Mouse (Mus musculus) lung, postnatal 0 days (tissue): Measurements from ENCODE around the gene Nim1k. TPM values are rescaled to one million over a fixed set of nuclear protein-coding genes. Genes with fewer than 3 reads are reported as not detected.
"Not testable (repeated sequence)": the region's sequence is repeated elsewhere in the genome, so short reads cannot be mapped to it uniquely, and the experiment has no call there.

ENCODE experiments used
- ATAC-seq: fragments of 200-750 bp; cut with Nextera tagmentation; 2 replicates; pipeline ENCODE4 v1.8.0; 2017; ENCODE audit warnings: moderate library complexity
- DNase-seq: peaks from one replicate; pipeline ENCODE4 v3.0.0-alpha.2; 2016; ENCODE audit warnings: low spot score
- H3K27ac ChIP-seq: fragments of 300-500 bp; sonication (generic); 2 replicates; pipeline ENCODE4 v1.5.1; 2014; ENCODE audit warnings: antibody characterized with exemption, mild to moderate bottlenecking, low read length, mixed read lengths
- H3K27me3 ChIP-seq: fragments of 300-500 bp; sonication (generic); replicated peaks from 2 replicates; pipeline ENCODE4 v1.6.1; 2014; ENCODE audit warnings: low read length, mixed read lengths; ENCODE audit not compliant: insufficient read depth
- H3K36me3 ChIP-seq: fragments of 300-500 bp; sonication (generic); 2 replicates; pipeline ENCODE4 v1.6.1; 2014; ENCODE audit warnings: low read length, mixed read lengths; ENCODE audit not compliant: insufficient read depth
- H3K4me1 ChIP-seq: fragments of 300-500 bp; sonication (generic); 2 replicates; pipeline ENCODE4 v1.6.1; 2014; ENCODE audit warnings: antibody characterized with exemption, low read depth, low read length, mixed read lengths; ENCODE audit not compliant: insufficient read depth
- H3K4me2 ChIP-seq: fragments of 300-500 bp; sonication (generic); replicated peaks from 2 replicates; pipeline ENCODE4 v1.6.1; 2014; ENCODE audit warnings: low read depth, mild to moderate bottlenecking, low read length, moderate library complexity, mixed read lengths
- H3K4me3 ChIP-seq: fragments of 300-500 bp; sonication (generic); 2 replicates; pipeline ENCODE4 v1.5.1; 2014; ENCODE audit warnings: low read depth, low read length
- H3K9ac ChIP-seq: fragments of 300-500 bp; sonication (generic); replicated peaks from 2 replicates; pipeline ENCODE4 v1.6.1; 2014; ENCODE audit warnings: low read depth, mild to moderate bottlenecking
- H3K9me3 ChIP-seq: fragments of 300-500 bp; sonication (generic); 2 replicates; pipeline ENCODE4 v1.6.1; 2016; ENCODE audit warnings: low read length, mixed read lengths
- CTCF ChIP-seq: IDR thresholded peaks from 2 replicates; pipeline ENCODE4 v1.5.1; 2016; ENCODE audit warnings: antibody characterized with exemption, mild to moderate bottlenecking
- EP300 ChIP-seq: IDR thresholded peaks from 2 replicates; pipeline ENCODE4 v1.6.1; 2016; ENCODE audit warnings: antibody characterized with exemption, mild to moderate bottlenecking, control low read depth
- WGBS: fragments of 180-500 bp; shearing (Covaris S2); extraction: QIAGEN DNeasy Blood & Tissue Kit; methylation state at CpG from one replicate; pipeline ENCODE4 v1.1.7; 2014; 5-methylcytosine and 5-hydroxymethylcytosine counted together
- polyA plus RNA-seq: library from polyadenylated mRNA; unstranded; fragments of >200 nt; fragmentation: Nextera tagmentation; extraction: Ambion mirVana; gene quantifications from 2 replicates; pipeline ENCODE4 v1.2.1, GENCODE M21; 2015

The Nim1k gene
- polyA plus RNA-seq, 1 experiment from 2014 or later = 0.76 TPM

DNA sequence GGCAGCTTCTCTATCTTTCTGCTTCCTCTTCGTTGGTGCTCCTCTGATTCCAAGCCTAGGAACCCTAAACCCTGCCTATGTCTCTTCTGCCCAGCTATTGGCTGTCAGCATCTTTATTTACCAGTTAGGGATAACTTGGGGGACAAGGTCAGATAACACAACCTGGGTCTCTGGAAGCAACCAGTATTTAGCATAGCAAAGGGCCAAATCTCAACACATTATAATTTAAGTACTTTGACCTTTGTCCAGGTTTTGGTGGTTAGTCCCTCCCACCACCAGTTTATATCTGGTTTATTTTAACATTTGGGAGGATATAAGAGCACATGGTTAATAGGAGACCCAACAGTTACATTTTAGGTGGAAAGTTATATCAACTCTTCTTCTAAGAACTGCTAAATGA, 59.2 kb downstream of the Nim1k start:
- ATAC-seq = no peak
- H3K4me3 ChIP-seq = no peak overlapping the region
- no peaks in the 10 kb centered on the region for H3K9me3 ChIP-seq
- no peak for DNase-seq
- H3K27me3 ChIP-seq = no peaks in the 10 kb centered on the region
- H3K4me1 ChIP-seq = no peaks in the 10 kb centered on the region
- H3K36me3 ChIP-seq = peaks cover 12% of the 10 kb centered on the region; the same call in 1 of the 2 replicates
- H3K9ac ChIP-seq = no peak overlapping the region
- H3K4me2 ChIP-seq = no peak overlapping the region
- TF ChIP-seq EP300 (no peak), CTCF (no peak)
- 78% methylated on average over 1 of the region's 1 CpGs for WGBS
- H3K27ac ChIP-seq = no peak overlapping the region

DNA sequence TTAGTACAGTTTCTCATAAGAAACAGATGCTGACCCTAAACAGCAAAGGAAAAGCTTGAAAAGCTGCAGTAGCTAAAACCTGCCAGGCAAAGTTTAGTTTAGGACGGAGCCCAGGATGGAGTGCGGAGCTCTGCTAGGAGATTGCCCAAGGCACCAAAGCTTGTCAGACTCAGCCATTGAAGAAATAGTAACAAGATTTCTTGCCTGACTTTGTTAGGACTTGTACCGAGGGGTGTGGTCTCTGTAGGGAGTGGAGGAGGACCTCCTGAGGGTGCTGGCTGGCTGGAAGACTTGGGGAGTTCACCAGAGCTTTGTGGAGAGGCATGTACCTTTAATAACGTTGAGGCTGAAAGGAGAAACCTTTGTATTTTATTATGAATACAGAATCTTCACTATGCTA, 60.0 kb downstream of the Nim1k start:
- no peak overlapping the region for H3K27ac ChIP-seq
- DNase-seq (no peak), ATAC-seq (no peak)
- H3K36me3 ChIP-seq = peaks cover 11% of the 10 kb centered on the region; the same call in 1 of the 2 replicates
- TF ChIP-seq EP300 = no peak
- TF ChIP-seq CTCF = no peak
- no peak overlapping the region for H3K4me3 ChIP-seq
- H3K4me1 ChIP-seq = peaks cover 5% of the 10 kb centered on the region; the same call in 1 of the 2 replicates
- H3K9me3 ChIP-seq = no peaks in the 10 kb centered on the region
- no peak overlapping the region for H3K9ac ChIP-seq
- no peaks in the 10 kb centered on the region for H3K27me3 ChIP-seq
- H3K4me2 ChIP-seq = no peak overlapping the region
- 69% methylated on average over 4 of the region's 4 CpGs for WGBS

DNA sequence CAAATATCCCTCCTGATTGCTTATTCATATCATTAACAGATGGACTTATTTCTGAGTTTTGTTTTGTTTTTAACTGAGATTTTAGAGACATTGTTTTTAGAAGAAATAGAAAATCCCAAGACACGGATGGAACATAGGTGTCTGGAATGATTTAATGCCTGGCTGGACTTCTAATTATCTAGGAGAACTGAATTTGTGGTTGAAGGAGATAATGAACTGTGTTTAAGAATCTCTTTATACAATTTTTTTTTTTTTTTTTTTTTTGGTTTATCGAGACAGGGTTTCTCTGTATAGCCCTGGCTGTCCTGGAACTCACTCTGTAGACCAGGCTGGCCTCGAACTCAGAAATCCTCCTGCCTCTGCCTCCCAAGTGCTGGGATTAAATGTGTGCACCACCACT, 63.7 kb downstream of the Nim1k start:
- H3K27ac ChIP-seq, H3K9ac ChIP-seq, DNase-seq, ATAC-seq, H3K4me3 ChIP-seq, H3K36me3 ChIP-seq, H3K4me1 ChIP-seq, H3K4me2 ChIP-seq, H3K27me3 ChIP-seq, H3K9me3 ChIP-seq: not testable (repeated sequence)
- 80% methylated on average over 3 of the region's 3 CpGs for WGBS

DNA sequence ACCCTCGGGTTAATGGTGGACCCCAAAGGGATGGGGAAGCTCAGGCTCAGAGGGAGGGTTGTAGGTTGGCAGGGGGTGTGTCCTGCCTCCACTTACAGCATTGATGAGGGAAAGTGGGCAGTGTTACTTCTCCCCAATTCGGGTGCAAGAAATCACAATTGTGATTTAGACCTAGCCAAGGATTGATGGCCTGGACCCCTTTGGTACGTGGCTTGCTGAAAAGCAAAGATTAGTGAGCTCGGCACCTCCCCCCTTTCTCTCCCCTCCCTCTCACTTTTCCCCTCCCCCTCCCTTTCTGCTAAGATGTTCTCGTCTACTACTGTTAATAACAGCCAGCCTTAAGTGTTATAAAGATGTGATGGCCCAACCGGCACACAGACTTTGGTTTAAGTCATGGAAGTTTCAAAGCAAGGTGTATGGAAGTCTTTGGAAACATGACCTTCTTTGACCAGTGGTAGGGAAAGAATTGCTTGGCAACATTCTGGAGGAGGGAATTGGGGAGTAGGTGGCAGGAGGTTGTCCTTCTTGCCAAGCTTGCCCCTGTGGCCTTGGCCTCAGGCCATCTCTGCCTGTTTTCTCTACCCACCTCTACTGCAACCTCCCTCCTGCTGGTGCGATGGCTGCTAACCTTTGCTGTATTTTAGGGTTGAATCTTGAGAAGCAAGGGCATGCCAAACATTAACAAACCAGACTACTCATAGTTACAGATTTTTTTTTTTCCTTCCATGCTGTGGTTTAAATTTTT, 64.6 kb downstream of the Nim1k start:
- Histone ChIP-seq H3K4me3 (peak overlapping the region; percentile 96), H3K9me3 (no peaks in the 10 kb centered on the region), H3K4me2 (peak overlapping the region; percentile 82), H3K27me3 (no peaks in the 10 kb centered on the region), H3K9ac (peak overlapping the region; percentile 70), H3K27ac (peak overlapping the region; percentile 92), H3K4me1 (peaks cover 5% of the 10 kb centered on the region; the same call in 1 of the 2 replicates), H3K36me3 (no peaks in the 10 kb centered on the region)
- DNase-seq (peak; percentile 21), ATAC-seq (no peak)
- WGBS = under 1% methylated on average over 7 of the region's 7 CpGs
- no peak for TF ChIP-seq EP300
- TF ChIP-seq CTCF = no peak

DNA sequence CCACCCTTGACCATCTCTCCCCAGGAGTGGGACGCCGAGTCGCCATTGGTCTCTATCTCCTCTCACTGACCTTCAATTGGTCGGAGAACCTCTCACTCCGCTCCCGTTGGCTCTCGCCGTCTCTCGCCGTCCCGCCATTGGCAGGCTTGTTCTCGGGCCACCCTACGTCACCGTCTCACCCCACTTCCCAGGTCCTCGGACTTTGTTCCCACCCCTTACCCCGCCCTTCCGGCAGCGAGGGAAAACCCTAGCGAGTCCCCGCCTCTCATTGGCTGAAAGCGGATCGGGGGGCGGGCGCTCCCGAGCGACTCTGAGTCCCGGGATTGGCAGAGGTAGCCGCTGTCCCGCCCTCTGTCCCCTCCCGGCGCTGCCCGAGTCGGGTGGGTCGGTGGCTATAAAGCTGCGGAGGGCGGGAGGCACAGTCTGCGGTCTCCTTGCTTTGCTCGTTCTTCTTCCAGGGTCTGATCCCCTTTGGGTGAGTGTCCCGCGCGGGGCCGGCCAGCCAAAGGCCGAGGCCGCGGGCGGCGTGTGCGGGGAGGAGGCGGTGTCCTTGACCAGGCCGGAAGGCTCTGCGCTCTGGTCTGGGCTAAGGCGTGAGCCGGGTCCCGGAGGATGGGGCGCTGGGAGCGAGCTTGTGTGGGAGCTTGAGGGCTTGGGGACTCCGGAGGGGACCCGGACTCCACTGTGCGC, 65.5 kb downstream of the Nim1k start, which contains the start of gene Hmgcs1:
TSS of gene Hmgcs1 (plus strand) at position 341 of the 690 bp plus-strand sequence.
- Histone ChIP-seq H3K4me1 (peaks cover 5% of the 10 kb centered on the region; the same call in 1 of the 2 replicates), H3K4me2 (peak within 1 kb of the TSS; percentile 82), H3K9me3 (no peaks in the 10 kb centered on the region), H3K27me3 (no peaks in the 10 kb centered on the region), H3K9ac (peak within 1 kb of the TSS; percentile 70), H3K4me3 (peak within 1 kb of the TSS; percentile 96), H3K27ac (peak within 1 kb of the TSS; percentile 92), H3K36me3 (no peaks in the 10 kb centered on the region)
- ATAC-seq (peak; percentile 99), DNase-seq (peak; percentile 100)
- TF ChIP-seq CTCF (no peak), EP300 (peak; percentile 94)
- WGBS = under 1% methylated on average over 44 of the region's 59 CpGs

DNA sequence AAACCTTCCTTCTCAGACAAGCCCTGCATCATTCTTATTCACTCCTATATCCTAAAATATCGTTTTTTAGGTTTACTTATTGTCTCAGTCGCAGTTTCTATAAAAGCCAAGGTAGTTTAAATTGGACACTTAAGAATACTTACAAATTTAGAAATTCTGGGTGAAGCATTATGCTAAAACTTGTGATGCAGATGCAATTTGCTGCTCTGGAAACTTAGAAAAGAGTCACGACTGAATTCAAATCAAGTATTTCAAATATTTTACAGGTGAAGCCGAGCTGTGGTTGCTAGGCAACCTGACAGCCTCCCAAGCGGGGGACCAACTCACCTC, 66.0 kb downstream of the Nim1k start:
- H3K4me1 ChIP-seq = peaks cover 5% of the 10 kb centered on the region; the same call in 1 of the 2 replicates
- no peak for ATAC-seq
- TF ChIP-seq CTCF (no peak), EP300 (no peak)
- H3K9me3 ChIP-seq = no peaks in the 10 kb centered on the region
- 6% methylated on average over 5 of the region's 5 CpGs for WGBS
- H3K27ac ChIP-seq = no peak overlapping the region
- H3K36me3 ChIP-seq = no peaks in the 10 kb centered on the region
- H3K27me3 ChIP-seq = no peaks in the 10 kb centered on the region
- H3K4me2 ChIP-seq = peak overlapping the region; percentile 39; the same call in 1 of the 2 replicates
- H3K9ac ChIP-seq = no peak overlapping the region
- H3K4me3 ChIP-seq = peak overlapping the region; percentile 96
- no peak for DNase-seq
